Mouse (Mus musculus) cerebellum, postnatal 4 days (tissue): ENCODE measurements around the gene Gcnt4.

ENCODE experiments used
- DNase-seq, 2 experiments: peaks; one replicate each; pipeline ENCODE4 v3.0.0; 2022; ENCODE audit warnings: low spot score in 2 of 2, mixed read lengths in 1 of 2

Gcnt4 gene

GRCm38 (mm10) chr13:96947722-96948121 lies 23.2 kb downstream of the Gcnt4 start:
- no peak for DNase-seq

DNA sequence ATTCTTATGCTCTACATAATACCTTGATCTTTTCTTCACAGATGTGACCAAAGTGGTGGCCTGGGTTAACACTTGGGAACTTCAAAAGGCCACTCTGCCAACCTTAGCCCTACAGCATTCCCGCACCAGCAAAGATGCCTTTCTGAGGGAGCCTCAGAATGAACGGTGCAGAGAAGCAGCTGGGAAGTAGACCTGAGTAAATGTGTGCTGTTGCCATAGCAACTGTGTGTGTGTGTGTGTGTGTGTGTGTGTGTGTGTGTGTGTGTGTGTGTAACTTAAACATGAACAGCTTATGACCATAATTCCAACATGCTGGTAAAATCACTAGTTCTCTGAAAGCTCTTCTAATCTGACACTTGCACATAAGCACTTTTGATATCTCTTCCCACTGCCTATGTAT lies 27.4 kb downstream of the Gcnt4 start:
- no peak for DNase-seq

DNA sequence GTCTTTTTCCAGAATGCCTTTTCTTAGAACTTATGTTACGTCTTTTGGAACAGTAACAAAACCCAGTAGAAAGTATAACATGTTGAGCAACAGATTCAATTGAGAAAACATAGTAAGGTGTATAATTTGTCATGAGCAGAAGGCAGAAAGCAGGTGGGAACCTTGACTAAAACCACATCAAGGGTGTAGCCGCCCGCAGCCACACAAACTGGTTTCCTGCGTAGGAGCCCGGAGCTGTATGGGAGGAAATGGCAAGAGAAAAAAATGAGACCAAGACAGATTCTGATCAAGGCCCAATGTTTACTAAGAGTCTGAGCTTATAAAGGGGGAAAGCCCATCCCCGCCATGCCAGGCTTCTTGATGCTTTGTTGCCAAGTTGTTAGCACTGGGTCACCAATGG lies 32.0 kb downstream of the Gcnt4 start:
- DNase-seq, result no peak

DNA sequence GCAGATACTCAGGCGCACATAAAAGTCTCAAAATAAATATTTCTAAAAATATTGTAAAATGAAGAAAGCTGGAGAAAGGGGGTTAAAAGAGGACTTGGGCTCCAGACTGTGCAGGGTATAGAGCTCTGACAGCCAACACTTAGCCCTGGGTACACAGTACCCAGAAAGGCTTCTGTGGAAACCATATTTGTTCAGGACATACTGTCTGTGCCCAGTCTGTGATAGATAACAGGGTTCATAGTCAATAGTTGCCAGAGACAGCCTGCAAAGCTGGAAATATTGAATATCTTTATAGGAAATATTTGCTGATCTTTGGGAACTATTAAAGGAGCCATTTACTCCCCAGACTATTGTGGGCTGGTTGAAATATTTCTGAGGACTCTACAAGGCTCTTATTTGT lies 35.5 kb downstream of the Gcnt4 start:
- DNase-seq, result no peak

- DNase-seq, result no peak
Observed at GRCm38 (mm10) chr13:96961366-96962157, 37.1 kb downstream of the Gcnt4 start.

GRCm38 (mm10) chr13:96962801-96963200 lies 38.3 kb downstream of the Gcnt4 start:
- no peak for DNase-seq

DNA sequence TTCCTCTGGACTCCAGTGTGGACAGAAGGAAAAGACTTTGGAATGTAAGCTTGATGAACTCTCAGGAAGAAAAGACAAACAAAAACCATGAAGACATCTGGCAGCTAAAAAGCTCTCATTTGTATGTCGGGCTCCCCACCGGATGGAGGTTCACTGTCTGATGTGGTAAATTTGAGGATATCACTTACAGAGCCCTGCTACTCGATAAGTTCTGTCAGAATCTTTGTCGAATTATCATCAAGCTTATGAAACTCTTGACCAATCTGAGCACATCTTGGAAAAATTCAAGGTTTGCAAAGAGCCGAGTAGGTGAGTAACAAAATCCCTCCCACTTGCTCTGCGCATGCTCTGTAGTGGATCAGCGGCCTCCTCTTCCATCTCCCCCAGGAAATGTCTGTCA lies 40.5 kb downstream of the Gcnt4 start:
- DNase-seq, result no peak

DNA sequence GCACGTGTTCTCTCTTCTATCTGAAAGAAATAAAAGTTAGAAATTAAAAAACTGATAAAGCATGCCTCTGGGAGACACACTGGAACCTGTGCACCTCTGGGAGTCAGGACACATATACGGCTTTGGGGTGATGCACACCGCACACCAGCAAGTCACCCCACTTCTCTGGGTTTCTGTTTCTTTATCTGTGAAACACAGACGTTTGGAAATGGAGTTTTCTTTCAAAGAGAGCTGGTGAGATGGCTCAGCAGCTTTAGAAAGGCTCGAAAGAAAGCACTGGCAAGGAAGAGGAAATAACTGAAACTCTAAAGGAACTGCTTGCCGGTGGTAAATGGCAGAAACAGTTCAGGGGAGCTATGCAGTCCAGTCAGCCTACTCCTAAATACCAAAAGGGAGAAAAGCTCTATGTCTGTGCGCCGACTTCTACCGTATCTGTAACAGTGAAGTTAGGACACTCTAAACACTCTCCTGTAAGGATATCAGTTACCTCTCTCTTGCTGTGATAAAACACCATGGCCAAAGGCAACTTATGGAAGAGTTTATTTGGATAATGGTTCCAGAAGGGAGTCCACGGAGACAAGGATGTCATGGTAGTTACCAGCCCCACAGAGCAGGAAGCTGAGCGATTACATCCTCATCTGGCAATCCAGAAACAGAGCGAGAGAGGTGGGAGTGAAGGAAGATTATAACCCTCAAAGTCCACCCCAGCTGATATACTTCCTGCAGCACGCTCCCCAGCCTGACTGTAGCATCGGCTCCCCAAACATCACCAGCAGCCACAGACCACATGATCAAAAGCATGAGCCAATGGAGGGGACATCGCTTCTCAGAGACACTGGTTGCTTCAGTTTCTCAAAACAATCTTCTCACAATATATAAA lies 42.0 kb downstream of the Gcnt4 start:
- no peak for DNase-seq

GRCm38 (mm10) chr13:96967091-96967490 lies 42.6 kb downstream of the Gcnt4 start:
- no peak for DNase-seq

DNA sequence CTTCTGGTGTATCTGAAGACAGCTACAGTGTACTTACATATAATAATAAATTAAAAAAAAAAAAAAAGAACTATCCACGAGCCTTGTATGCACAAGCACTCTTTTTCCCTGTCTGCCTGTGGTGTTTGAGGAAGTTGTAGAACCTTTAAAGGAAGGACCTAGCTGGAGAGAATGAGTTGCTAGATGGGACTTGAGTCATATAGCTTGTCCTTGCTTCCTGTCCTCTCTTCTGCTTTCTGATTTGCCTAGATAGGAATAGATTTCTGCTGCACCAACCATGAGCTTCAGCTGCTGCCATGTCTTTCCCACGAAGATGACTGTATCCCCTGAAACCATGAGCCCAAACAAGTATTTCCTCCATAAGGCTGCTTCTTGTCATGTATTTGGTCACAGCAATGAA lies 43.3 kb downstream of the Gcnt4 start:
- DNase-seq, result no peak

- no peak for DNase-seq
Observed at GRCm38 (mm10) chr13:96971076-96971475, 46.6 kb downstream of the Gcnt4 start.

DNA sequence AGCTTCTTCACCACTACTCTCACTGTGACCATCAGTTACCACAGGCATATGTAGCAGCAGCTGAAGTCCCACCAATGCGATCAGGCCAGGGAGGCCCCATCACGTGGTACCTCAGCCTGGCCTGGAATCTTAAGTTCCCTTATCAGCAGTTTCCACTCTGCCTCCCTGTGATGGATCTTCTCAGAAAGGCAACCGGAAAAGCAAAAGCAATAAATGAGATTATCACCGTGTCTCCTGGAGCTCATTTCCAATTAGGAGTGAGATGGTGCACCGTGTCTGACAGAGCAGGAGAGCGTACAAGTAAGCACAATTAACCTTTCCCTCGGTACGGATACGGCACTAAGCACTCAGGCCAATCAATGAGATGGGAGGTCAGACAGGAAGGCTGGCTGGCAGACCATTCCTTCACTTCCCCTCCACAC lies 47.4 kb downstream of the Gcnt4 start:
- DNase-seq, result no peak

GRCm38 (mm10) chr13:96973318-96973717 lies 48.8 kb downstream of the Gcnt4 start:
- DNase-seq, result no peak

- no peak for DNase-seq
Observed at GRCm38 (mm10) chr13:96976986-96977595, 52.6 kb downstream of the Gcnt4 start.

DNA sequence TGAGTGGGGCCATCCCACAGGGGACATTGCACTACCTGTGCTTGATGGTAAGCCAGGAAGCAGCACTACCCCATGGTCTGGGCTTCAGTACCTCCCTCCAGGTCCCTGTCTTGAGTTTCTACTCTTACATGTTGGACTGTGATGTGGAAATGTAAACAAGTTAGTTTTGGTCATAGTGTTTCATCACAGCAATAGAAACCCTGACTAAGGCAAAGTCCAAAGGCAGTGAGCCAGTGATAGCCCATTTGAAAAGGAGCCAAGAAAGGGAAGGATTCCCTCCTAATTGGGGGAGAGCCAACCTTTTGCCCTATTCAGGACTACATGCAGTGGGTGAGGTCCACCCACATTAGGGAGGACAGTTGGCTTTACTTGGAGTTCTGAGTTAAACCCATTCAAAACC lies 56.1 kb downstream of the Gcnt4 start:
- DNase-seq, result no peak

- no peak for DNase-seq
Observed at GRCm38 (mm10) chr13:96983251-96984126, 59.0 kb downstream of the Gcnt4 start.

- no peak for DNase-seq
Observed at GRCm38 (mm10) chr13:96984688-96985087, 60.2 kb downstream of the Gcnt4 start.

- DNase-seq, result no peak
Observed at GRCm38 (mm10) chr13:96985599-96986275, 61.2 kb downstream of the Gcnt4 start.

DNA sequence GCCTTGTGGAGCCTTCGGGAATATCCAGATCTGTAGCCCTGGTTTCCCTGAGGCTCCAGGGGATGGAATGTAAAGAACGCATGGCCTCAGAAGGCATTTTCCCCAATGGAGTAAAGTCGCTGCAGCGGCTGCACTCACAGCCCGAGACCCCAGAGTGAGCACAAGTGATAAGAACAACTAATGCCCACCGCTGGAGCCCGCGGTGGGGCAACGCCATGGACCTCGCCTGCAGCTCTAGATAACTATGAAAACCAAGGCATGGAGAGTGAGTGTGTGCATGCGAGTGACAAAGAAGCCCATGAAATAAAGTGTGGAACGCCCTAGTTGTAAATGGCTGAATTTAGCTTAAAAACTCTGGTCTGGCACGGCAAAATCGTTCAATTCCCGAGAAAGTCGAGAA lies 64.6 kb downstream of the Gcnt4 start:
- no peak for DNase-seq

GRCm38 (mm10) chr13:96990045-96990444 lies 65.6 kb downstream of the Gcnt4 start:
- no peak for DNase-seq
